Mouse (Mus musculus) C2C12 (cell line): Measurements from ENCODE around the gene Abcc4.

Experiments used
- CTCF ChIP-seq: IDR thresholded peaks from one replicate; pipeline ENCODE4 v1.5.1; 2011; ENCODE audit not compliant: control insufficient read depth, insufficient read depth, insufficient read length
- USF1 ChIP-seq: IDR thresholded peaks from one replicate; pipeline ENCODE4 v1.6.1; 2011; ENCODE audit warnings: low read depth, mild to moderate bottlenecking, control low read depth, moderate library complexity

DNA sequence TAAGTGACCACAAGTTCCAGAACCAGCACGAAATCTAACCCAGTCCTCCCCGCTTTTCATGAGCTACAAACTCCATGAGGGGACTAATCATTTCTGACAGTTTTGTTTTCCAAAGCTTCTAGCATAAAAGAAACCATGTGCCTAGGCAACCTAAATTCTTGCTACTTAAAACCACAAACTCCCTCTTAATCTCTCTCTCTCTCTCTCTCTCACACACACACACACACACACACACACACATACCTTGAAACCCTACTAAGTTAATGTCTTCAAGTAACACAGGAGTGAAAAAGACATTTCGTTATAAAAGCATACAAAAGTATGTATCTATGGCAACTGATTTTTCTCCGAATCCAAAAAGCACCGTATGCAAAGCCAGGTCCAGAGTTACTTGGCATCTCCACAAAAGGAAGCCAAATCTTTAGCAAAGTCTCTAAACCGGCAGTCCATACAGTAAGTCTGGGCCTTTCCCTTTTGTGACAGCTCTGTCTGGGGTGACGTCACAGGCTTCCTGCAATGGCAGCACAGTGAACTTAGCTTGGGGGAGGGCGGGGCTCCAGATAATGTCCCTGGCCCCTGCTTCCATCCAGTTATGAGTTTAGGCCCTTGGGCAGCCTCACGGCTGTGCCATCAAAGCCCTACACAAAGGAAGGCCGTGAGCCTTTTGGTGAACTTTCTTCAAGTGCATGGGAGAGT, 23.5 kb downstream of the Abcc4 start:
- TF ChIP-seq CTCF: no peak
- no peak for TF ChIP-seq USF1
